Mouse (Mus musculus): ENCODE data around the gene Slc15a1. TPM values are rescaled to one million over a fixed set of nuclear protein-coding genes. Genes with fewer than 3 reads are reported as not detected.

Slc15a1 gene
- polyA plus RNA-seq, 1 experiment = 66.9 TPM

GRCm38 (mm10) chr14:121455976-121456375 is 49.1 kb downstream of the Slc15a1 start:
- WGBS = 83% methylated on average over 15 of the region's 15 CpGs
- DNase-seq (ENCODE audit: low read depth, low spot score) = no peak

- 9% methylated on average over 6 of the region's 6 CpGs for WGBS
- DNase-seq (ENCODE audit: low read depth, low spot score) = no peak
Observed at GRCm38 (mm10) chr14:121455527-121455926, 49.5 kb downstream of the Slc15a1 start.

GRCm38 (mm10) chr14:121453130-121453529 is 51.9 kb downstream of the Slc15a1 start:
- no peak for DNase-seq (ENCODE audit: low read depth, low spot score)
- 43% methylated on average over 3 of the region's 3 CpGs for WGBS

- no peak for DNase-seq (ENCODE audit: low read depth, low spot score)
- 89% methylated on average over 6 of the region's 6 CpGs for WGBS
Observed at GRCm38 (mm10) chr14:121452227-121452626, 52.8 kb downstream of the Slc15a1 start.

- DNase-seq (ENCODE audit: low read depth, low spot score) = no peak
Observed at GRCm38 (mm10) chr14:121451424-121452029, 53.5 kb downstream of the Slc15a1 start.

GRCm38 (mm10) chr14:121450504-121451423 is 54.3 kb downstream of the Slc15a1 start:
- DNase-seq (ENCODE audit: low read depth, low spot score) = no peak
- WGBS = 18% methylated on average over 18 of the region's 18 CpGs

More at GRCm38 (mm10) chr14:121451424-121452029, 53.5 kb downstream of the Slc15a1 start:
- 50% methylated on average over 7 of the region's 7 CpGs for WGBS

- WGBS = 38% methylated on average over 9 of the region's 9 CpGs
- no peak for DNase-seq (ENCODE audit: low read depth, low spot score)
Observed at GRCm38 (mm10) chr14:121446951-121447350, 58.1 kb downstream of the Slc15a1 start.

- no peak for DNase-seq (ENCODE audit: low read depth, low spot score)
- 13% methylated on average over 8 of the region's 8 CpGs for WGBS
Observed at GRCm38 (mm10) chr14:121445194-121445593, 59.9 kb downstream of the Slc15a1 start.

- WGBS = 94% methylated on average over 6 of the region's 6 CpGs
- DNase-seq (ENCODE audit: low read depth, low spot score) = no peak
Observed at GRCm38 (mm10) chr14:121440807-121441206, 64.2 kb downstream of the Slc15a1 start.

- DNase-seq (ENCODE audit: low read depth, low spot score) = no peak
- 26% methylated on average over 6 of the region's 6 CpGs for WGBS
Observed at GRCm38 (mm10) chr14:121437026-121437425, 68.0 kb downstream of the Slc15a1 start.

- no peak for DNase-seq (ENCODE audit: low read depth, low spot score)
- 89% methylated on average over 3 of the region's 3 CpGs for WGBS
Observed at GRCm38 (mm10) chr14:121436455-121436854, 68.6 kb downstream of the Slc15a1 start.

GRCm38 (mm10) chr14:121435794-121436193 is 69.3 kb downstream of the Slc15a1 start:
- DNase-seq (ENCODE audit: low read depth, low spot score) = no peak
- 47% methylated on average over 6 of the region's 6 CpGs for WGBS

- no peak for DNase-seq (ENCODE audit: low read depth, low spot score)
- 89% methylated on average over 7 of the region's 7 CpGs for WGBS
Observed at GRCm38 (mm10) chr14:121431261-121431660, 73.8 kb downstream of the Slc15a1 start.

GRCm38 (mm10) chr14:121429854-121430535 is 75.1 kb downstream of the Slc15a1 start:
- WGBS = 66% methylated on average over 17 of the region's 17 CpGs

GRCm38 (mm10) chr14:121428148-121428547 is 76.9 kb downstream of the Slc15a1 start:
- 86% methylated on average over 4 of the region's 4 CpGs for WGBS
- no peak for DNase-seq (ENCODE audit: low read depth, low spot score)

More at GRCm38 (mm10) chr14:121429854-121430535, 75.1 kb downstream of the Slc15a1 start:
- no peak for DNase-seq (ENCODE audit: low read depth, low spot score)

GRCm38 (mm10) chr14:121426743-121427142 is 78.3 kb downstream of the Slc15a1 start:
- DNase-seq (ENCODE audit: low read depth, low spot score) = no peak

GRCm38 (mm10) chr14:121425004-121425793 is 79.9 kb downstream of the Slc15a1 start:
- no peak for DNase-seq (ENCODE audit: low read depth, low spot score)
- 51% methylated on average over 7 of the region's 7 CpGs for WGBS

- DNase-seq (ENCODE audit: low read depth, low spot score) = peak; percentile 37
- WGBS = 15% methylated on average over 7 of the region's 7 CpGs
Observed at GRCm38 (mm10) chr14:121423341-121423751, 81.7 kb downstream of the Slc15a1 start.

- peak; percentile 48 for DNase-seq (ENCODE audit: low read depth, low spot score)
- WGBS = 19% methylated on average over 4 of the region's 4 CpGs
Observed at GRCm38 (mm10) chr14:121422664-121423340, 82.2 kb downstream of the Slc15a1 start.
